Mouse (Mus musculus) lung, postnatal 14 days (tissue): Measurements from ENCODE around the gene Cyp4a14.
A peak's percentile ranks its signal among the peaks of the same experiment; 100 is the strongest.
"Not testable (repeated sequence)": the region's sequence is repeated elsewhere in the genome, so short reads cannot be mapped to it uniquely, and the experiment has no call there.

Experiments used
- DNase-seq: peaks from one replicate; pipeline ENCODE4 v3.0.0; 2021

Cyp4a14 gene

DNA sequence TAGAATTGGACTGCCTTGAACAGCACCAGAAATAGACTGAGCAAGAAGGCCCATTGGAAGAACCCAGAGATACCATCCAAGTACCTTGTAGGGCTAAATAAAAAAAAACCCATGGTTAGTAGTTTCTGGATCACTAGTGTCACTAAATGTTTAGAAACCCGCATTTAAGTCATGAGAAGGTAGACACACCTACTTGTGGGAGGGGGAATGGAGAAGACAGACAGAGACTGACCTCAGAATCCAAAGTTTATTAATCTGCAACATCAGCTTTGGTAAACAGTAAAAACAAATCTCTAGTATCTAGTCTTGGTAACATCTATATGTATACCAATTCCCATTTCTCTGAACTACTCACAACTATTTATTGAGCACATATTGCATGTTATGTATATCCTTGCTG is at the start of gene Cyp4a14:
Cyp4a14 (minus strand) TSS at position 142 of the 400 bp plus-strand sequence.
- no peak for DNase-seq

DNA sequence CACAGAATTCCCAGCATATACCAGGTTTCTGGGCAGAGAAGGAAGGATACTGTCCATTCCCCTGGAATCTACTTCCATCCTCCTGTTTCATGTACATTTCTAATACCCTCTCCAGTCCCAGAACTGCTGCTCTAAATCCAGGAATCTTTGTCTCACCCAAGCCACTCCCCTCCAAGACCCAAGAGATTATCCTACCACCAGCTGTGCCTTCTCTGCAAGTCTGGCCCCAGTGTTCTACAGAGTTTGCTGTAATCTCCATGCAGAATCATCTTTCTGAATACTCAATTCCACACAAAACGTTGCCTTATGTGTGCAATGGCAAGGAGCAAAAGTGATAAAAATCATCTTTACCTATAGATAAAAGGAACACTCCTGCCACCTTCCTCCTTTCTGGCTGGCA is 49.2 kb upstream of the Cyp4a14 start:
- DNase-seq = no peak

DNA sequence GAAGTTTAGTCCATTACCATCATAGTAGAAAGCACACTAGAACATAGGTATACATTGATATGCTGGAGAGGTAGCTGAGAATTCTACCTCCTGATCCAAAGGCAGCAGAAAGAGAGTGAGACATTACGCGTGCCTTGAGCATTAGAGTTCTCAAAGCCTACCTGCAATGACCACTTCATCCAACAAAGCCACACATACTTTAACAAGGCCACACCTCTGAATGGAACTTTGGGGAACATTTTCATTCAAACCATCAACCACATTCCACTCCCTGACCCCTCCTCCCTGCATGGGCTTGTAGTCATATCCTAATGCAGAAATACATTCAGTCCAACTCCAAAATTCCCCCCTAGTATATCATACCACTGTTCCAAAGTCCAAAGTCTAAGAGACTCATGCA is 25.8 kb upstream of the Cyp4a14 start:
- no peak for DNase-seq

DNA sequence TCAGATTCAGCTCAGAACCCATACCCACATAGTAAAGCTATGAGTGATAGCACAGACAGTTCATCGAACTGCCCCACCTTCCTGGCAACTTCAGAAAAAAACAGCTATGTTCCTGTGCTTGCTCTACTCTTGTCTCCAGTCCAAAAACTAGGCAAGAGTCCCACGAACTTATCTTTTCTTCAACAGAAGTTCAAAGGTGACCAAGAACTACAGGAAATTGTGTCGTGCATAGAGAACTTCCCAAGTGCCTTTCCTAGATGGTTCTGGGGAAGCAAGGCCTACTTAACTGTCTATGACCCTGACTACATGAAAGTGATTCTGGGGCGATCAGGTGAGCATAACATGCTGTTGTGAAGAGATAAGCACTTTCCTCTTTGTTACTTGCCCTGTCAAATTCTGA is 23.5 kb upstream of the Cyp4a14 start:
- no peak for DNase-seq

DNA sequence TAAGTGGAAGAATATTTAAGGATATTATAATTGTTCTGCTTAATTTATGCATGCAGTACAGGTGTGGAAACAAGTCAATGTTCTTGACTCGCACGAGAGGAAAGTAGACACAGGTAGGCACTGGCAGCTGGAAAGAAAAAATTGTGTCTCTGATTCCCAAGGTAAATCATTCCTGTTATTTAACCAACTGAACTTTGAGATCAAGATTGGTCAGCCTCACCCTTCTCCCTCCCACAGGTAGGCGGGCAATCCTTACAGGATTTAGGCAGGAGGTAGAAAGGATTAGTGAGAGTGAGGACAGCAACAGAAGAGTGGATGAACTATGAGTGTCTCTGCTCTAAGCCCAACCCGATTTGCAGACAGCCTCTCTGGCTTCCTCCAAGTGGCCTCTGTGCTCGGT is 22.1 kb upstream of the Cyp4a14 start, which contains the start of gene Cyp4a10:
Cyp4a10 (plus strand) TSS at position 265 of the 400 bp plus-strand sequence.
- DNase-seq = not testable (repeated sequence)

DNA sequence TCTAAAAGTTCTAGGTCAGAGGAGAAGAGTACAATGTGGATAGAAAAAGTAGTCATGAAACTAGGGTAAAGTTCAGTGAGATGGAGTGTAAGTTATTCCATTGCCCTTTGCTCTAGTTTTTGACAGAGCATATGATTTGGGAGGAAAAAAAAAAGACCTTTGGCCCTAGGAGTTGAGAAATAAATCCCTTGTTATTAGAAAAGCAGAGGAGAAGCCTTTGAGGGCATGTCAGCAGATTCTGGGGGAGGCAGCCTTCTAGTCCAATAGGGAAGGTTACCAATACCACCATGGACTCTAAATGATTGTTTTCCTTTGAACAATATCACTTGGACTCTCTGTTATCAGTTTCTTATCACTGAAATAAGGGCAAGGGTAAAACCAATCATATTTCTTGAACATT is 18.0 kb upstream of the Cyp4a14 start:
- DNase-seq = not testable (repeated sequence)

DNA sequence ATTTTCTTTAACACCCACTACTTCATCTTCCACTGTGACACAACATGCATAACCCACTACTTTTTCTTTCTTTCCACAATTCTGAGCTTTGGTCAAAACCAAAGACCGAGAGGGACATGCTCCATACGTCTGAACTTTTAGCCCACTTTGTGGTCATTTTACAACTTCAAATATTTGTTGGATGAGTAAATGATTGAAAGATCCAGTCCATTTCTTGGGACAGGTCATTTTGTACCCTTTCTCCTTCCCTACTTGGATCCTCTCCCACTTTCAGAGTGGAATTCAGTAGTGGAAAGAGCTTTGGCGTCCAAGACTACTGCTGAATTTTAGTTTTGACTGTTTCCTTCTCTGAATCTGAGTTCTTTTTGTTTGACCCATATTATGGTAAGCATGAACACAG is 1.5 kb upstream of the Cyp4a14 start:
- DNase-seq = no peak

DNA sequence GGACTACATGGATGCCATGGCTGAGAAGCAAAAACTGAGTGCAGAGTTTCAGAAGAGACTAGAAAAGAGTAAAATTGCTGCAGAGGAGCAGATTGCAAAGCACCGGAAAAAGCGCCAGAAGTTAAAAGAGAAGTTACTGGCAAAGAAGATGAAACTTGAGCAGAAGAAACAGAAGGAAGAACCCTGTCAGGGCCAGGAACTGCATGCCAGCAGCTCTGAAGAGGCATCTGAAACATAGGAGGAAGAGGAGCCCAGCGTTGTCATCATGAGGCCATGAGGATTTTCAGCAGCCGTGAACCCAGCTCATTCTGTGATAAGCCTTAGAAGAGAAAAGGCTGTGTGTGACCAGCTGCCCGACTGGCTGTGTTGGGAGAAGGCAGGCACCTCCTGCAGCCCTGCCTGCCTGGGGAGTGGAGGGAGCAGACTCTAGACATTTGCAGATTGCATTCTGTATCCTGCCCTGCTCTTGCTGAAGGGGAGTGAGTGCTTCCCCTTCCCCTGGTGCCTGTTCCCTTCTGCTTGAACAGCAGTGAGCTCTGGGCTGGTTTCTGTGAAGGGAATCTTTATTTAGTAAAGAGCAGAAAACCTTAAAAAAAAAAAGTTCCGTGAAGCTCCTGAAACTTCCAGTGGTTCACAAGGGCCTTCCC is 14.8 kb downstream of the Cyp4a14 start:
- DNase-seq = no peak

DNA sequence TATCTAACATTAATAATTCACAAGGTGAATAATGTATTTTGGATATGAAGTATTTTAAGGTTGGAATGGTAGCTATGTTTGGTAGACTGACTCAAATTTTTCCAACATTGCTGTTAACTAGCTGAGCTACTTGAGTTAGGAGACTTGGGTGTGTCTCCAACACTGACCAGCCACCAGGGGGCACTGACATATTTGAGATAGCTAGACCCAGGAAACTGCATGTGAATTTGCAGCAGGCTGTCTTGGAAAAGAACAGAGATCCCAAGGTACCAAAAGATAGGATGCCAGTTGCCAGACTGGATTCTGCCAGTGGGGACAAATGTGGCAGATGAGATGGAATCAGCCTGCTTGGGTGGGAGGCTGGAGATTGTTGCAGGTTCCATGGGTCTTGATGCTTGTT is 19.9 kb downstream of the Cyp4a14 start:
- DNase-seq = peak; percentile 50

DNA sequence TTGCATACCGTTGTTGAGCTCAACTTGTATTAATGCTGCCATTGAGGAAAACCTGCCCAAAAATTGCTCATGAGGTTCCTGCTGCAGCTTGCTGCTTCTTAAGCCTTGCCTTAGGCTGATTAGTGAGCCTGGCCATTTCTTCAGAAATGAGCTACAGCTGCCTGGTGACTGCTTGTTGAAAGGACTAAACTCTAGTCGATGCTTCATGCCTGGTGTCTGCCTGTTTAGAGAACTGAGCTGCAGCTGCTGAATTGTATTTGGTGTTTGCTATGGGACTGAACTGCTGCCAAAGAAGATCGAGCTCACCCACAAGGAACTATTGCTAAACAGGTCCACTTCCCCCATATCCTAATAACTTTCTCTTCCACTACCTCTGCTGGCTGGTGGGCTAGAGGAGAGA is 22.4 kb downstream of the Cyp4a14 start:
- DNase-seq = not testable (repeated sequence)

DNA sequence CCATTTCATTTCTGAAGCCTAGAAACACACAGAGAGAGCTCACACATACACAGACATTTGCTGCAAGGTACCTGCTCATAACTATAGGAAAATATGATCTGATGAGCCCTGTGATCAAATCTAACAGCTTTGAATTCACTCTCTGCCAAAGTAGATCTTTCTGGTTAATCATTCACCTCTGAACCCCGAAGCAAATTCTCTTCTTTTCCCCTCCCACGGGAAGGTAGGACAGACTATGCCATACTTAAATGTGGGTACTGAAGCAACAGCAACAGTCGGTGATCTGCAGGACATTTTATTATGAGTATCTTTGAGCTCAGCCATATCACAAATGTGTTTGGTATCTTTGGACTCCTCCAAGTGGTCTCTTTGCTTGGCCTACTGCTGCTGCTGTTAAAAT is 43.6 kb downstream of the Cyp4a14 start, which contains the start of gene Cyp4a30b:
Cyp4a30b (plus strand) TSS at position 301 of the 400 bp plus-strand sequence.
- no peak for DNase-seq

DNA sequence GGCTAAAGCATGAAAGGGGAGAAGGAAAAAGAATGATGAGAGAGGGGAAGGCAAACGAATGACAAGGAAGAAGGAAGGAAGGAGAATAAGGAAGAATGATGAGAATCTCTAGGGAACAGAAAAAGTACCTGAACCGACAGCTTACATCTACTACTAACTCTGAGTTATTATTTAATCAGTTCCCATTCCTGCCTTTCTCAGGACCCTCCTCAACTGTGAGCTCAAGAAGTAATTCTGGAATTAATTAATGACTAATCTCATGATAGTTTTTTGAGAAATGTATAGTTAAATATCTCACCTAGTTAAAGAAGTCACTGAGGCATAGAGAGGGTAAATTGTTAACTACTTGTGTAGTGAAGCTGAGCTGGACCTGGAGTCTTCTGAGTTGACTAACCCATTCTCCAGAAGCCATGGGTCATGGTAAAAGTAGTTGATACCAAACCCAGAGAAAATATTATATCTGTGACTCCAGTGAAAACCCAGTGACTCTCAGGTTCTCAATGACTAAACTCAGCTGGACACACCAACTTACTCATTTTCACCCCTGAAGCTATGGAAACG is 45.3 kb downstream of the Cyp4a14 start:
- no peak for DNase-seq
